Mouse (Mus musculus): ENCODE data around the gene Xylt2. TPM values are rescaled to one million over a fixed set of nuclear protein-coding genes. Genes with fewer than 3 reads are reported as not detected.

Xylt2 gene
- polyA plus RNA-seq (2015; fragmentation: Nextera tagmentation; extraction: Ambion mirVana) = 9.3 and 11.7 TPM in 2 replicates

DNA sequence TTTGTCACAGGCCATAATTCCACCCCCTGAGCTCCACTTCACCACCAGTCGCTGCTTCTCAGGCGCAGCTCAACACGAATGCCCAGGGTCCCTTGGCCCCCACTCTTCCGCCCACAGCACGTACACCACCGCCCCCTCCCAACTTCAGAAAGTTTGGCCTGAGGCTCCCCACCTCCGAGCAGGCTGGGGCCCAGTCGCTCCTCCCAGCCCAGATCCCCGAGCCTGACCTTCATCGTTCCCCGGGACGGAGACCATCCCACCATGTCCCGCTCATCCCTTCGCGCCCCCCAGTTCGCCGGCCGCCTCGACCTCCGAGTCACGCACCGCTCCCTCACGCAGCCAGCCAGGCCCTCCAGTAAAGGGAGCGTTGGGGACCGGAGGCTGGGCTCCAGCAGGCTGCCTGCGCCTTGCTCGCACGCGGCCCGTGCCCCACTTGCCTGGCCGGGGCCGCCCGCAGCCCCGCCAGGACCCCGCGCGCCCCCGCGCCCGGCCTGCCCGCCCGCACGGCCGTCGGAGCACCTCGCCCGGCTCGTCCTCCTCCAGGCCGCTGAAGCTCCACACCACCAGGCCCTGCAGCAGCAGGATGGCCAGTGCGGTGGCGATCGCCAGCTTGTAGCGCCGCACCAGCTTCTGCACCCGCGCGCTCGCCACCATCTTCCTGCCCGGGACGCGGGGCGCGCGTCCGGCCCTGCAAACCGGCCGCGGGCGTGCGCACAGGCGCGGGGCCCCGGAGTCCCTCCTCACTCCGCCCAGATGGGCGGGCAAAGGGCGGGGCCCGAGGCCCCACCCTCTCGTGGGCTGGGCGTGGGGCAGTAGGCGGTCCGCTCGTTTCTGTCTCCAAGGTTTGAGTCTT, at the start of gene Xylt2:
Gene Xylt2, minus strand, starts transcription at position 762 of the 853 bp plus-strand sequence.
- no peaks in the 10 kb centered on the region for H3K9me3 ChIP-seq
- H3K9ac ChIP-seq (replicated peaks) = peak within 1 kb of the TSS; percentile 83
- no peaks in the 10 kb centered on the region for H3K36me3 ChIP-seq
- peaks cover 26% of the 10 kb centered on the region for H3K4me1 ChIP-seq
- H3K4me3 ChIP-seq = peak within 1 kb of the TSS; percentile 69
- H3K4me2 ChIP-seq (replicated peaks) = peak within 1 kb of the TSS; percentile 84
- WGBS = under 1% methylated on average over 77 of the region's 82 CpGs
- ATAC-seq (replicated peaks) = peak; percentile 96
- peak within 1 kb of the TSS; percentile 84 for H3K27ac ChIP-seq (replicated peaks)
- no peaks in the 10 kb centered on the region for H3K27me3 ChIP-seq

DNA sequence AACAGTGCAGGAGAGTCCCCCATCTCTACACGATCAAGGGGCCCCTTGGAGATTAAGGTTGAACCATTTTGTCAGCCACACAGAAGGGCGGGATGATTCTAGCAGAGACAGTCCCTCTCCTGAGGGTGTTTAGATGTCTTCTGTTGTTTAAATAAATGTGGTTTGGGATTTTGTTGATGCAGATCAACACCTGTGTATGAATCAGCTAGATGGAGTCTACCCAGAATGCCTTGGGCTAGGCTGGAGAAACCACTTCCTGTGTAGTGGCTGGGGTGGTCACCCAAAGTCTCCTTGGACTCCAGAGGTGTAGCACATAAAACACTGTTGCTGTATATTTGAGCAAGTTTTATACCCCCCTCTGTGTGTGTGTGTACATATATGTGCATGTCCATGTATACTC, 41.9 kb upstream of the Xylt2 start:
- no peak for ATAC-seq (replicated peaks)
- Histone ChIP-seq H3K4me2 (replicated peaks) (no peak overlapping the region), H3K27ac (replicated peaks) (no peak overlapping the region), H3K9me3 (no peaks in the 10 kb centered on the region), H3K27me3 (no peaks in the 10 kb centered on the region), H3K4me1 (no peaks in the 10 kb centered on the region), H3K36me3 (no peaks in the 10 kb centered on the region), H3K4me3 (no peak overlapping the region), H3K9ac (replicated peaks) (no peak overlapping the region)
- 75% methylated on average over 2 of the region's 2 CpGs for WGBS

DNA sequence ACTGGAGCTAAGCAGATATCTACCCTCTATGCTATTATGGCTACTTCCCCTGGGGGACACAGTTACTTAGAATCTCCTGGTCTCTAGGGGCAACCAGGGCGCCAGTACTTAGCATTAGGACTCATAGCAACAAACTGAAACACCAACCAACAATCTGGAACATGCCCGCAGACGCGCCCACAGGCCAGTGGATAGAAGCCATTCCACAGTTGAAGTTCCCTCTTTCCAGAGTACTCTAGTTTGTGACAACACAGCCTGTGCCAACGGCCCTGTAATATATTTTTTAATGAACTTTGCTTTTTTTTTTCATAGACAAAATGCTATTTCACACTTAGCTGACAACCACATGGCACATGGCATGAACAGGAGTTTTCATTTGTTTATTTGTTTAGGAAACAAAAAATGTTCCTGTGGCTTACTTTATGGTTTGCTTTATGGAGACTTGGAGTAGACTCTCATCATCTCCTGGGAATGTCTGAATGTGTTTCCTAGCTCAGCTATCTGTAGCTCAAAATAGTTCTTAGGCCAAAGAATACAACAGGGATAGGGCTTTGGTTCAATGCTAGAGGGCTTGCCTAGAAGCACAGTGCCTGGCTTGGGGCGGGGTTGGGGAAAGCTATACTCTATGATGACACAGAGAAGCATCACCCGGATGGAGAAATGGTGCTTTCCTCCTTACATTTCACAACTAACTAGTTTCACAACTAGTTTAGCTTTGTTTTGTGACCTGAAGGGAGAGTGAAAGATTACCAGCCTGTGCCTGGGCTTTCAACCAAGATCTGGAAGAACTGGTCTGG, 41.0 kb upstream of the Xylt2 start:
- Histone ChIP-seq H3K9me3 (no peaks in the 10 kb centered on the region), H3K4me1 (no peaks in the 10 kb centered on the region), H3K27ac (replicated peaks) (no peak overlapping the region), H3K9ac (replicated peaks) (no peak overlapping the region), H3K27me3 (no peaks in the 10 kb centered on the region), H3K4me2 (replicated peaks) (no peak overlapping the region), H3K4me3 (no peak overlapping the region), H3K36me3 (no peaks in the 10 kb centered on the region)
- WGBS = 91% methylated on average over 7 of the region's 7 CpGs
- no peak for ATAC-seq (replicated peaks)

DNA sequence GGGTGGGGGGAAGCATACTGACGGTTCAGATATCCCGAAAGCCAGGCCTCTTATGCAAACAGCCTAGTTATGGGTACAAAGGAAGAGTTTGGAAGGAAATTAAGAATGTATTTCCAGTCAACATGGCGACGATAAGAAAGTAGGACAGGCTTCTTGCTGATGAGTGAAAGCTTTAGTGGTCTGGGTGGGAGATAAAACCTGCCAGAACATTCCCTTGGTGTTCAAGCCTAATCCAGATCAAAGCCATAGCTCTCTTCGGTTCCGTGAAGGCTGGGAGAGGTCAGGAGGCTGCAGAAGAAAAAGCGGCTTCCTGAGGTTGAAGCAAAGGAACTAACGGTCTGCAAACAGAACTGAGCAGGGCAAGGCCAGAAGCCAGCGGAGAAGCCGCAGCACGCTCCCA, 39.9 kb upstream of the Xylt2 start:
- Histone ChIP-seq H3K4me2 (replicated peaks) (no peak overlapping the region), H3K4me1 (no peaks in the 10 kb centered on the region), H3K9ac (replicated peaks) (no peak overlapping the region), H3K4me3 (no peak overlapping the region), H3K36me3 (no peaks in the 10 kb centered on the region), H3K9me3 (no peaks in the 10 kb centered on the region), H3K27ac (replicated peaks) (no peak overlapping the region), H3K27me3 (no peaks in the 10 kb centered on the region)
- WGBS = 50% methylated on average over 11 of the region's 11 CpGs
- no peak for ATAC-seq (replicated peaks)

DNA sequence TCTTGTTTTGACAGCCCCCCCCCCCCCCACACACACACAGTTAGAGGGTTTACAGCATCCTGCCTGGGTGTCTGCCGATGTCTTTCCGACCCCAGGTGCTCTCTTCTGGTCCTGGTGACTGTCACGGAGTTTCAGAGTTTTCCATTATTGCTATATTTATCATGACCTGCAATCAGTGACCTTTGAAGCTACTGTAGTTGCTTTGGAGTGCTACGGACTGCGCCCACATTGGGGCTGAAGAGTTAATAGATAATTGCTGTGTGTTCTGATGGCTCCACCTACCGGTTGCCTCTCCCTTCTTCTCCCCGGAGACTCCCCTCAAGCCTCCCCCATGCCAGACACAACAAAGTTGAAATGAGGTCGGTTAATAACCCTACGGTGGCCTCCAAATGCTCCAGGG, 39.4 kb upstream of the Xylt2 start:
- Histone ChIP-seq H3K9me3 (no peaks in the 10 kb centered on the region), H3K27me3 (no peaks in the 10 kb centered on the region), H3K4me1 (no peaks in the 10 kb centered on the region), H3K4me3 (no peak overlapping the region), H3K36me3 (no peaks in the 10 kb centered on the region), H3K9ac (replicated peaks) (no peak overlapping the region), H3K4me2 (replicated peaks) (no peak overlapping the region), H3K27ac (replicated peaks) (no peak overlapping the region)
- 20% methylated on average over 9 of the region's 9 CpGs for WGBS
- ATAC-seq (replicated peaks) = no peak

DNA sequence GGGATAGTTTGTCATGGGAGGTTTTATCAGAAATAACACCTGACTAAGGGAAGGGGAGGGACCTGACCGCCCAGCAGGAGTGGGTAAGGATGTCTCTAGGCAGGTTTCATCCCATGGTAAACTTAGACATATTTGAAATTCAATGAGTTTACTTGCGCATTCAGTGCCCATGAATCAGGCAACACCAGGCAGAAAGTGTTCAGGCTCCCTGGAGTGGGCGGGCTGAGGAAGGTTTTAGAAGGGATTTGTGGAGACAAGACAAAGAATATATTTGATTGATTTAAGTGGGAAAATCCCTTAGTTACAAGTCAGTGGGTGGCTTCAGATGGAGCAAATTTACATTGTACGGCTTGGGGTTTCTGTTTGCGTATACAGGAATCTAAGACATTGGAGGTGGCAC, 38.3 kb upstream of the Xylt2 start:
- no peak for ATAC-seq (replicated peaks)
- no peak overlapping the region for H3K4me2 ChIP-seq (replicated peaks)
- no peak overlapping the region for H3K27ac ChIP-seq (replicated peaks)
- no peak overlapping the region for H3K4me3 ChIP-seq
- no peaks in the 10 kb centered on the region for H3K4me1 ChIP-seq
- H3K9me3 ChIP-seq = no peaks in the 10 kb centered on the region
- H3K9ac ChIP-seq (replicated peaks) = no peak overlapping the region
- 74% methylated on average over 5 of the region's 5 CpGs for WGBS
- no peaks in the 10 kb centered on the region for H3K27me3 ChIP-seq
- H3K36me3 ChIP-seq = no peaks in the 10 kb centered on the region

DNA sequence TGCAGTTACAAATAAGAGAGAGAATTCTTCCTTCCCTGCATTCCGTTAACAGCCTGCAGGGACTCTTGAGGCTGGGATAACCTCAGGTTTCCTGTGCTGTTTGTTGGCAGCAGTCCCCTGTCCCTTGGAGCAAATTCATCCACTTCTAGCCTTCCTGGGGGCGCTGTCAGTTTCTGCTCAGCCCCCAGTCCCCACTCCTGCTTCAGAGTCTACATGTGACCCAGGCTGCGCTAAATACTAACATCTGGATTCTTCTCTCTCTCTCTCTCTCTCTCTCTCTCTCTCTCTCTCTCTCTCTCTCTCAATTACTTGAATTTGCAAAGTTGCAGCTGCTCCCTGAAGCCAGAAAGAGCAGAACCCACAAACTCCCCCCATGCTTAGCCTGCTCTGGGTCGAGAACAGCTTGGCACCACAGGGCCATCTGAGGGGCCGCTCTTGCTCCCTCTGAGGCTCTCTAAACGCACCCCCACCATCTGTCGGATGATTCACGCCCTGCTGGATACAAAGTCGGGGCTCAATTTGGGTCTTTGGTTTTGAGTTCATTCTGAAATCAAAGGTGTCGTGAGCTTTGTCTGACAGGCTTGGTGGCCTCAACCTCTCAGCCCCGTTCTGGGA, 36.0 kb upstream of the Xylt2 start:
- Histone ChIP-seq H3K4me2 (replicated peaks) (no peak overlapping the region), H3K36me3 (no peaks in the 10 kb centered on the region), H3K4me1 (no peaks in the 10 kb centered on the region), H3K9me3 (no peaks in the 10 kb centered on the region), H3K9ac (replicated peaks) (no peak overlapping the region), H3K27ac (replicated peaks) (no peak overlapping the region), H3K27me3 (no peaks in the 10 kb centered on the region), H3K4me3 (no peak overlapping the region)
- no peak for ATAC-seq (replicated peaks)
- 66% methylated on average over 11 of the region's 11 CpGs for WGBS

DNA sequence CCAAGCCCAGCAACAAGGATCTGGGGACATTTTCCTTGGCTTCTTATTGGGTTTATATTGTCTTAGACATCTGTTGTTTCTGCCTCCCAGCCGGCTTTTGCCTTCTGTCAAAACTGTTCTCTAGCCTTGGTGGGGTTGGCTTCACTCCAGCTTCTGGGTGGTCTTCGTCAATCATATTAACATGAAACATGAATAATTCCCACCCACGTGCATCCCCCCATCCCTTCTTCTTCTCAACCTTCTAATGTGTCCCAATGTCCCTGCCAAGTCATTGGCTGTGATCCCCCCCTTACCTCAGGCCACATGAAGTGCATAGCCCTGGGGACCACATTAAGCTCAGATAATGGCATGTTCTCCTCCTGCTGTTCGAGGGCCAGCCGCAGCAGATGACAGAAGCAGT, 27.2 kb upstream of the Xylt2 start, which contains the start of gene Gm11541:
Gene Gm11541, minus strand, starts transcription at position 28 of the 400 bp plus-strand sequence.
- no peak within 1 kb of the TSS for H3K27ac ChIP-seq (replicated peaks)
- no peak for ATAC-seq (replicated peaks)
- 60% methylated on average over 5 of the region's 5 CpGs for WGBS
- H3K36me3 ChIP-seq = no peaks in the 10 kb centered on the region
- 0 out of 2 replicates have a peak, but pooled peaks cover 7% of the 10 kb centered on the region for H3K4me1 ChIP-seq
- H3K4me2 ChIP-seq (replicated peaks) = no peak within 1 kb of the TSS
- no peaks in the 10 kb centered on the region for H3K27me3 ChIP-seq
- no peaks in the 10 kb centered on the region for H3K9me3 ChIP-seq
- H3K9ac ChIP-seq (replicated peaks) = no peak within 1 kb of the TSS
- H3K4me3 ChIP-seq = no peak within 1 kb of the TSS

DNA sequence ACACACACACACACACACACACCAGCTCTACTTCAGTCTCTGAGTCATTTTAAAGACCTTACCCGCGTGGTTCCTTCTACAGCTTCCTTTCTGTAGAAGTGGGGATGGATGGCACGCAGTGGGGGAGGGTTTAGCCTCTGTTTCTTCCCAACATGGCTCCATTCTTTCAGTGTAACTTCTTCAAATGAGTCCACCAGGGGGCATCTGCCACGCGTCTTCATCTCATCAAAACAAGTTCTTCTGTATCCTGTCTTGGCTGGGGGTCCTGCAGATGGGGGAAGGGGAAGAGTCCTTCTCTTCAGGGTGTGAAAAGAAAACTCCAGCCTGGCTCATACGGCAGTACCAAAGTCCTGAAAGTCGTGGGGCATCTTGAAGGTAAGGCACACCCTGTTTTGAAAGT, 26.7 kb upstream of the Xylt2 start:
- Histone ChIP-seq H3K4me3 (no peak overlapping the region), H3K4me1 (0 out of 2 replicates have a peak, but pooled peaks cover 7% of the 10 kb centered on the region), H3K4me2 (replicated peaks) (no peak overlapping the region), H3K36me3 (no peaks in the 10 kb centered on the region), H3K9ac (replicated peaks) (no peak overlapping the region), H3K27ac (replicated peaks) (no peak overlapping the region), H3K9me3 (no peaks in the 10 kb centered on the region), H3K27me3 (no peaks in the 10 kb centered on the region)
- ATAC-seq (replicated peaks) = no peak
- 32% methylated on average over 7 of the region's 7 CpGs for WGBS

DNA sequence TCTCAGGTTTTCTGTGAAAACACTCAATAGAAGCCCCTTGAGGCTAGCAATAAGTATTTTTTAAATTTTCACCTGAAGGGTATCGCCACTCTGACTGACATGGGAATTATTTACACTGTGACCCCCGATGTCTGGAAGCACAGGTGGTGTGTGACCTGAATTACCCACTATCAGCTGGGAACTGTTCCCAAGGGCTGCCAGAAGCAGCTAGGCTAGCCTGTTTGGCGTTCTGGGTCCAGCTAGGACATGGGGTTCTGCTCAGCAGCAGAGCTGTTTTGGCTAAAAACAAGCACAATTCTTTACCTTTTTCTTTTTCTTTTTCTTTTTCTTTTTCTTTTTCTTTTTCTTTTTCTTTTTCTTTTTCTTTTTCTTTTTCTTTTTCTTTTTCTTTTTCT, 24.9 kb upstream of the Xylt2 start:
- H3K4me2 ChIP-seq (replicated peaks) = no peak overlapping the region
- no peak overlapping the region for H3K9ac ChIP-seq (replicated peaks)
- H3K27me3 ChIP-seq = no peaks in the 10 kb centered on the region
- no peaks in the 10 kb centered on the region for H3K9me3 ChIP-seq
- H3K36me3 ChIP-seq = no peaks in the 10 kb centered on the region
- 70% methylated on average over 3 of the region's 3 CpGs for WGBS
- H3K4me1 ChIP-seq = 0 out of 2 replicates have a peak, but pooled peaks cover 7% of the 10 kb centered on the region
- H3K27ac ChIP-seq (replicated peaks) = no peak overlapping the region
- no peak overlapping the region for H3K4me3 ChIP-seq
- ATAC-seq (replicated peaks) = no peak

DNA sequence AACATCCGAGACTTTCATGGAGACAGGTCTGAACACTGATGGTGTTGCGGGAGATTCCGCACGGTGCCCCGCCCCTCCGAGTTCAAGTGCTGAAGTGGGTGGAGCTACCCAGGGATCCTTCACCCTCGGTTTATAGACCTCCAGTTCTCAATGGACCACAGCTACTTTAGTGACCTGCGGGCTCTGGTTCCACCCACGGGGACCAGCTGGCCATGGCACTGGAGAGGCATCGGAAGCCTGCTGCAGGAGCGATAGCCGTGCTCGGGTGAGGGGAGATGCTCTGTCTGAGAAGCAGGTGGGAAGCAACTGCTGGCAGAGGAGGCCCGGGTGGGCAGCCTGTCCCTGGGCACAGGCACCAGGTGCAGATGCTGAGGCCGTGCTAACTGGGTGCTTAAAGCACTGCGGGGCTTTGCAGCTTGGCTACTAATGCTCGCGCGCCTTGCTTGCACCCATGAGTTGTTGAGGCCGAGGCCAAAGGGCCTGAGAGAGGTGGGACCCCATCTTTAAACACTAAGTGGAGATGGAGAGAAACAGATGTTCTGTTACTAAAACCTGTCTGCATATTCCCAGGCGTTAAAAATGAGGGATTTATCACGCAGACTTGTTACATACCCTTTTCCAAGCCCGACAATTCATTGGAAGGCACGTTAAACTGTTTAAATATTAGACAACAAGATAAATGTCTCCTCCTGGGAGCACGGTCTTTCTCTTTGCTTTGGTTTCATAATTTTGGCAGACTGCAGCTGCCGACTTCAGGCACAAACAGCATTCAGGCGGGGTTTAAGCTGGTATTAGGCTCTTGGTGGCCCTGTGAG, 24.3 kb upstream of the Xylt2 start:
- no peak overlapping the region for H3K4me2 ChIP-seq (replicated peaks)
- no peaks in the 10 kb centered on the region for H3K36me3 ChIP-seq
- no peak overlapping the region for H3K27ac ChIP-seq (replicated peaks)
- H3K4me3 ChIP-seq = no peak overlapping the region
- 64% methylated on average over 27 of the region's 27 CpGs for WGBS
- no peaks in the 10 kb centered on the region for H3K27me3 ChIP-seq
- no peaks in the 10 kb centered on the region for H3K9me3 ChIP-seq
- H3K9ac ChIP-seq (replicated peaks) = no peak overlapping the region
- ATAC-seq (replicated peaks) = no peak
- 0 out of 2 replicates have a peak, but pooled peaks cover 7% of the 10 kb centered on the region for H3K4me1 ChIP-seq

Measured in forebrain, embryonic 15.5 days (tissue).